Mouse (Mus musculus) heart, postnatal 10 days (tissue): ENCODE data around the gene Cop1. TPM values are rescaled to one million over a fixed set of nuclear protein-coding genes. Genes with fewer than 3 reads are reported as not detected.

Experiments
- DNase-seq, 2 experiments: peaks; one replicate each; pipeline ENCODE4 v3.0.0; 2021
- intact Hi-C: fragments of 180-260 bp; cut with DNase I; formaldehyde crosslinking; loops from one replicate; pipeline ENCODE4 v1.15.1; 2025
- total RNA-seq, 2 experiments: library from RNA; stranded (reverse); gene quantifications; 2 replicates each; pipeline ENCODE4 v1.2.3; 2021

Gene Cop1
- 100 to 1,000 TPM; 123 to 149 TPM for total RNA-seq

DNA sequence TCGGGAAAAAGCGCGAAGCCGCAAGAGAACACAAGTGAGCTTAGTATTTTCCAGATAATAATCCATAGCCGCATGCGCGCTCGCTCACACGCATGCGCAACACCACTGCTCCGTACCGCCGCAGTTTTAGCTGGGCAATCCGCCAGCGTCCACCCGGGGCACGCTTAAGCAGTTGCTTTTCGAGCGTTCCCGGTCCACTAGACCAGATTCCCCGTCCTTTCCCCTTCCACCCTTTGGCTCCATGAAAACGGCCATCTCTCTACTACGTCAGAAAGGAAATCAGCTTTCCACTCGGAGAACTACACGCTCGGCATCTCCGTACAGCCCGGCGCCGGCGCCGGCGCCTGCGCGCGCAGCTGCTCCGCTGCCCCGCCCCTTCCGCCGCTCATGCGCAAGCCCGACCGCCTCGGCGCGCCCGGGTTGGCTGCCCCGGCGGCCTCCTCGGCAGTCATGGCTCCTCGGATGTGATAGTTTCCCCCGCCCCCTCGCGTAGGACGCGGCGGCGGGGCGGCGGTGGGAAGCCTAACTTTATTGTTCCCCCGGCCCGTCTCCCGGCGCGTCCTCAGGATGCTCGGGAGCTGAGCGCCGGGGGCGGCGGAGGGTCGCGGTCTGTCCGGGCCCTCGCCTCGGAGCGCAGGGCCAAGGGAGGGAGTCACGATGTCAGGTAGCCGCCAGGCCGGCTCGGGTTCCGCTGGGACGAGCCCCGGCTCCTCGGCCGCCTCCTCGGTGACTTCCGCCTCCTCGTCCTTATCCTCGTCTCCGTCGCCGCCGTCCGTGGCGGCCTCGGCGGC, at the start of gene Cop1:
TSS of gene Cop1 (plus strand) at position 540 of the 791 bp plus-strand sequence.
- DNase-seq, result peak; percentile 93 to 95
- intact Hi-C loops, result loop anchor here (2.0 to 10.0 kb wide), 2 partner anchors 73 to 963 kb away; partner anchors contain the start of gene Mrps14

DNA sequence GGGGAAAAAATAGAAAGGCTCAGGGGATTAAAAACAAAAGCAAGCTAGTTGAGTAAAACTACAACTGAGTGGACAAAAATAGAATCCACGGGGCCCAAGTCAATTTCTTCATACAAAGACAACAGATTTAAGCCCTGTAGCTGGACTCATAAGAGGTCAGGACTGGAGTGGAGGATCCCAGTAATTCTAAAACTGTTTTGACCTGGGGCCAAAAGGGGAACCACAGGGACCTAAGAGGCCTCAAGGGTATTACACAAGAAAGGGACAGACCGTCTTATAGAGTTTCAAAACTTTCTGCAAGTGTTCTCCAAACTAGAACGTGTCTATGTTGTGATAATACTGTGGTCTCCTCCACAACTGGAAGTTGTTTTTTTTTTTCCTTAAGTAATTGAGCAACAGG, 45.4 kb upstream of the Cop1 start:
- DNase-seq, result peak; percentile 8 to 19
- intact Hi-C loops, result no loop called here

DNA sequence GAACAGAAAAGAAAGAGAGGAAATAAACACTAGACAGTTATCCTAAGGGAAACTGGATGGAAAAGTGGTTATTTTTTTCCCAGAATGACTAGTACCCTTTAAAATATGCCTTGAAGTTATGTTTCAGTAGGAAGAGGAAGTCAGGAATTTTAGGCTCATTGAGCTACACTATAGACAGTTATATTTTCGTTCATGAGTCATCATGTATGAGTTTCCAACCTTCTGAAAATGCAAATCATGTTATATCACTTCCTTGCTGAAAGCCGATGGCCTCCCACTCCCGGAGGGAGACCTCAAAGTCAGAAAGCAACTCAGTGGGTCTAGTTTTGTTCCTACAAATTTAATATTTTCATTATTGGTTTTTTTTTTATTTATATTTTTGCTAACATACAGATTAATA, 33.5 kb upstream of the Cop1 start:
- no peak for DNase-seq
- intact Hi-C loops, result no loop called here

DNA sequence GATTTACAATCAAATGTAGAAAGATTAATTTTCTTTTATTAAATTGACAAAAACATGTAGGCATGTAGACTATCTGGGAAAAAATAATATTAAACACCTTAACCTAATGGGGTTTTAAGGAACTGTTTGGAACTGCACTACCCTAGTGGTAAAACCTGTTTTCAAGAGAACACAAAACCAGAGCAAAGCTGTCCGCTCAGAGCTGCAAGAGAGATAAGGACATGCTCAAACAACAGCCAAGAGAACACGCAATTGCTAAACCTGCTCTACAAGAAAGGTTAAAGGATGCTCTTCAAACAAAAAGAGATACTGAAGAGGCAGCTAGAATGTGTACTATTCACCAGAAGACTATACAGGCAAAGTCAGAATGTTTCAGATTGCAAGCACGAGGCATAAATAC, 32.5 kb upstream of the Cop1 start:
- DNase-seq, result no peak
- intact Hi-C loops, result no loop called here

DNA sequence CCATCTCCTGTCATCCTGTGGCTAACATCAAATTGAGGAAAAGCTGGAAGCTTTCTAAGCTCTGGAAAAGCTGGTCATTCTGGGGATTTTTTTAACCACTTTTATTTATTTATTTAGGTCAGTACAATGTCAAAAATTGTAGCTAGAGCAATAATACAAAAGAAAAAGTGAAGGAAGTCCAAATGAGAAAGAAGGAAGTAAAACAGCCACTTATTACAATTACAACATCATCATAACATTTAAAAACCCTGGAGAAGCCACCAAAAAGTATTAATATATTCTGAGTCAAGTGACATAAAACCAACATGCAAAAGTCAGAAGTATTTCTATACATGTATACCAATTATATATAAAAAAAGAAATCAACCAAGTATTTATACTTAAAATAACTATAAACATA, 30.9 kb upstream of the Cop1 start:
- DNase-seq, result no peak
- intact Hi-C loops, result no loop called here

DNA sequence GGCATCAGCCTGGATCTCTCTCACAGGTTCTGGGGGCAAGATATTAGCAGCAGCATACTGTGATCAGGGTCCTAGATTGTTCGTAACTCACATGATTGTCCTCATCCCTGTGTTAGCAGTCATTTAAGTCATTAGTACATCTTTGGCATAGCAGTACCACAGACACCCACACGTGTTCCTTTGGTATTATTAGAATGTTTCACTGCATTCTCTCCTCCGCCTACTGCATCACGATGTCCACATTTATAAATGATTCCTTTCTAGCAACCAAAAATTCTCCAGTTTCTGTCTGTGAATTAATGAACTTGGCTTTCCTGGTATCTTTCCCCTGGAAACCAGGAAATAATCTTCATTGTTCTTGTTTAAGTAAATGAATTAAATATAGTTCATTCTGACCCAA, 20.4 kb upstream of the Cop1 start:
- intact Hi-C loops, result no loop called here
- DNase-seq, result no peak

DNA sequence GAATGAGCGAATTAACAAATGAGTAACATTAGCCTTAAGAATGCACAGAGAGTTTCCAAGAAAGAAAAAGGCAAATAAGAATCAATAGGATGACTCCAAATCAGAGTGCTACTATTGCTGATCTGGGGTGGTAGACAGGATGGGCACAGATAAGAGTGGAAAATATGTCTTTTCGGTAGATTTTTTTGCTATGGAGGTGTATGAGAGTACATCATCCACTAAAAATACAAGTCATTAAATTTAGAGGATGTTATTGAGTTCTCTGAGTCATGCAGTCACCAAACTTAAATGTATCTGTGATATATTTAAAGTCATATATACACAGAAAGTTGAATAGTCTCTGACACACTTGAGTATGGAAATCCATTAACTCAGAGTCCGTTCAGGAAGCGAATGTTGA, 14.7 kb upstream of the Cop1 start:
- intact Hi-C loops, result no loop called here

DNA sequence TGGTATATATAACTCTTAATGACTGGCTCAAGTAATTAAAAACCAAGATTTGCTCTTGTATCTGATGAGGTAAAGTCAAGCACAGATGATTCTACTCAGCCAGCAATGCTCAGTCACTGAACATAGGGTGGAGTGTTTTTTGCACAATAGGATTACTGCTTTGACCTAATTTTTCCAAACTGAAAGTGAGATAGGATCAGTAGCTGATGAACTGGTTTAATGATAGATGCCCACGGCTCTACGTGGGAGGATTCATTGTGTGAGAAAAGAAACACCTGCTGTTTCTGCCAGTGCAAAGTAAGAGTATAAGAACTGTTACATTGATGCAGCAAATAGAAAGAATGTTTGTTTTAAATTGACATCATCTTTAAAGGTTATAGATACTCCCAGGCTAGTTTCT, 10.1 kb upstream of the Cop1 start:
- intact Hi-C loops, result no loop called here
- no peak for DNase-seq

More for the DNA sequence above, 14.7 kb upstream of the Cop1 start:
- no peak for DNase-seq

DNA sequence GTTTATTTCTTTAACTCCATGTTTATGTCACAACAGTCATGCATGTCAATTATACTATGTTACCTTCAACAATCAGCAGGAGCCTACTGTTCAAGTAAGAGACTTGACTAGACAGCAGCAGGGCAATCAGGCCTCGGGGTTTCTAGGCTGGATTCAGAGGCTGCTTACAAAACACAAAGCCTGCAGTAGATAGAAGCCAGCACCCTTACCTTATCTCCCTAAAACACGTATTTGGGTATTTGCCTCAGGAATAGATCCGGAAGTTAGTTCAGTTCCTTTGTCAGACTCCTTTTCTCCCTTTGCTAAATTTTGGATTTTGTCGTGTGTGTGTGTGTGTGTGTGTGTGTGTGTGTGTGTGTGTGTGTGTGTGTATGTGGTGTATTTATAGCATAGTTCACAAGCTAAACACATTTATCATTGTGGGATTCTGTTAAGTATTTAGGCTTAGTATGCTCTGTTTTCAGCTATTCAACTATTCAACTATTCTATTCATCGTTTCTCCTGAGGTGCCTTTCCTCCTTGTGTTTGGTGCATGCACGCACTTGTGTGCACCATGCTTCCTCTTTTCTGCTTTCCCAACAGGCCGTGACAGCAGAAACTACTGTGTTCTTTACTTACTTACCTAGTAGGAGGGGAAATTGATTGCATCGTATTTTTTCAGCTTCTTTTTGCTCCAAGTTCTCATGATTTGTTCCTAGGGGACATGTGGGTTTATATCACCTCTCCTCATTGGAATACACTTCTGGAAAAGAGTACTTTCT, 6.9 kb upstream of the Cop1 start:
- no peak for DNase-seq
- intact Hi-C loops, result no loop called here

DNA sequence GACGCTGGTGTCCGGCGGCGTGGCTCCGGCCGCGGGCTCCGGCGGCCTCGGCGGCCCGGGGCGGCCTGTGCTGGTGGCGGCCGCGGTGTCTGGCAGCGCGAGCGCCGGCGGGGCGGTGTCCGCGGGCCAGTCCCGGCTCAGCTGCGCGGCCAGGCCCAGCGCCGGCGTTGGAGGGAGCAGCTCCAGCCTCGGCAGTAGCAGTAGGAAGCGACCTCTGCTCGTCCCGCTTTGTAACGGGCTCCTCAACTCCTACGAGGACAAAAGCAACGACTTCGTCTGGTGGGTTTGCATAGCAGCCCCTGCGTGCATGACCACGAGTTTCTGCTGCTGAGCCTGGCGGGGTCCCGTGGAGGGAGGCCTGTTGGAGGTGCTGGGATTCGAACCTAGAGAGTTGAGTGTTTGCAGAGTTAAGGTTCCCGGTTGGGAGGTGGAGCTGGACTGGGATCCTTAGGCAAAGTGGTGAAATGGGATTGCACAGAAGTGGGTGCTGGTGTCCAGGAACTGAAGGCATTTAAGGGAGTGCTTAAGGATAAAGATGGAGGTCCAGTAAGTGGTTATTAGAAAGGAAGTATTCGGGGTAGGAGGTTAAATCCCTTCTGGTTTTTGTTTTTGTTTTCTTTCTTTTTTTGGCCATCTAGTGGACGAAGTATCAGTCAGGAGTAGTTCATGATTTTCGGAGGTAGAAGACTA, 597 bp downstream of the Cop1 start:
- intact Hi-C loops, result loop anchor here (10.0 kb wide), 1 partner anchor 962 kb away; the partner anchor contains the start of gene Mrps14
- DNase-seq, result peak; percentile 41 to 64

DNA sequence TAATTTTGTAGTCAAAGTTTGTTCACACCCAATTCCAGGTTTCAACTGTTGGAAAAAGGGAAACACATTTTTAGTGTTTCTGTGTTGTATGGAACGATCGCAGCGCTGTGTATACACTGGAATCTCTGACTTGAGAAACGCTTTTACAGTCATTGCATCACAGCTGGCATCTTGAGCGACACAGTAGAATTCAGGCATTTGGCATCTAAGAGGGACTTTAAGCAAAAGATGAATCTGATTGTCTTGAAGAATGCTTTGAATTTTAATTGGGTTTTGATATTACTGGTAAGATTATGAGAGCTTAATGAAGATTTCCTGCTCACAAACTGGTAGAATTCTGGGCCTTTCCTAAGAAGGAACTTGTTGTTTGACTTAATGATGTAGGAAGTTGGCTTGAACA, 1.3 kb downstream of the Cop1 start:
- intact Hi-C loops, result loop anchor here (10.0 kb wide), 1 partner anchor 961 kb away; the partner anchor contains the start of gene Mrps14
- DNase-seq, result peak in 1 of 2 experiments; percentile 15

DNA sequence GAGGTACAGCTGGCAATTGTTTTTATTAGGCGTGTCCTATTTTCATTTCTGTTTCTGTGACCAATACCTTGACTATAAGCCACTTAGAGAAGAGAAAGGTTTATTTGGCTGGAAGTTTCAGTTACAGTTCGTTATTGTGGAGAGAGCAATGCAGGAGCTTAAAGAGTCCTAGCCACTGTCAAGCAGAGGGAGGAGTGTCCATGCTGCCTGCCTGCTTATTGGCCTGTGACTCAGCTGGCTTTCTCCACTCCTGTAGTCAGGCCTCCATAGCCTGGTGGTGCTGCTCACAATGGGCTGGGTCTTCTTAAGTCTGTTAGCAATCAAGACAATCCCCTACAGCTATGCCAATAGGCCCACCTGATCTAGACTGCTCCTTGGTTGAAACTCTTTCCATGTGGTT, 2.4 kb downstream of the Cop1 start:
- no peak for DNase-seq
- intact Hi-C loops, result loop anchor here (10.0 kb wide), 1 partner anchor 960 kb away; the partner anchor contains the start of gene Mrps14

DNA sequence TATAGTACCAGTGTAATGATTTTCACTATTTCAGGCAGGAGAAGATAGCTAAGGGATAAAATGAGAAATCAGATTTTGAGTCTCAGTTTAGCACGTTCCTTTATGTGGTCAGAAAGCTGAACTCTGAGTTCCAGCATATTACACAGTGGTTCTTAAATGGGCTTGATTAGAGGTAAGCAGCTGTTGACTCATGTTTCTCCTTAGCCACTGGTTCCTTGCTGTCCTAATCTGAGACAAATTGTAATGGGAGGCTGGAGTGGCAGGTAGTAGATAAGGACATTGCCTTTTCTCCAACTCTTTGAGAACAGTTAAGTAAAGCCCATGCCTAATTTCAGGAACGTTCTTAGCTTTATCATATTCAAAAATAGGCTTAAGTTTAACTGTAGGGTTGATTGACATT, 3.6 kb downstream of the Cop1 start:
- DNase-seq, result no peak
- intact Hi-C loops, result loop anchor here (10.0 kb wide), 1 partner anchor 959 kb away; the partner anchor contains the start of gene Mrps14

DNA sequence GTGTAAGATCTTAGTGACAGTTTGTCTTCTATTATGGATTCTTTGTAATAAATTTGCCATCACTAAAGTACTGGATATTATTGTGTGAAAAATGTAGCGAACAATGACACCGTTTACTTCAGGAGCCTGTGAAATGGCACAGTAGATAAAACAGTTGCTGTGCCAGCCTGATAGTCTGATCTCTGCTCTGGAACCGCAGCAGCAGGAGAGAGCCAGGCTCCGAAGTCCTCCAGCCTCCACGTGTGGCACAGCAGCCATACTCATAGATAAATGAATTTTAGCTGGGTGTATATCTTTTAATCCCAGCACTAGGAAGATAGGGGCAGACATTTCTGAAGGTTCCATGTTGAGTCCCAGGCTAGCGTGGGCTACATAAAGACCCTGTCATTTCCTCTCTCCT, 6.0 kb downstream of the Cop1 start:
- intact Hi-C loops, result loop anchor here (10.0 kb wide), 1 partner anchor 957 kb away; the partner anchor contains the start of gene Mrps14

DNA sequence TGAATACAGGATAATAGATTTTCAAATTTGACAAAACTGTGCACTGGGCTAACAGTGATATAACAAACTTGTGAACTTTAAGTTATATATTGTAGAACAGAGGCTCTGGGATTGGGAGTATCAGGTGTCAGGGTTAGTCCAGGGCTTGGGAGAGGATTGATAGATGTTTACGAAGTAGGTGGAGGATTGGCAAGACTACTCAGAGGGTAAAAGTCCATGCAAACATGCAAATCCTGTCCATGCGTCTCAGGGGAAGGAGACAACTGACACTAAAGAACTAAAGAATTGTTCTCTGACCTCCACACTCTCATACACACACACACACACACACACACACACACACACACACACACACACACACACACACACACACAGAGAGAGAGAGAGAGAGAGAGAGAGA, 18.2 kb downstream of the Cop1 start:
- intact Hi-C loops, result no loop called here
- no peak for DNase-seq

More for the DNA sequence above, 6.0 kb downstream of the Cop1 start:
- DNase-seq, result no peak

DNA sequence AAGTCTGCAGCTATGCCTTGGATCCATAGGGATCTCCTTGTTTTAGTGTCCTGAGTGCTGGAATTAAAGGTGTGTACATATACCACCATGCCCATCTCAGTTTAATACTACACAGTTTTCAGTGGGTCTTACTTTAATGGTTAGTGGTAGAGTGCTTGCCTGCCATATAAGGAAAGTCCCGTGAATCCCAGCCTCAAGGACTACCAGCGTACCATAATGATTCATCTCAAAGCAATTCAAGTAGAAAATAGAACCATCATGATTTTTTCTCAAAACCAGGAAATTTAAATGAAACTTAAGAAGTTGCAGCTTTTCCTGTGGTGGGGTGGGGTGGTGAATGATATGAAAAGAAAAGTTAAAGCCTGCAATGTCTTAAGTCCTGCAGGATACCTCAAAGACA, 21.0 kb downstream of the Cop1 start:
- intact Hi-C loops, result no loop called here
- DNase-seq, result no peak

DNA sequence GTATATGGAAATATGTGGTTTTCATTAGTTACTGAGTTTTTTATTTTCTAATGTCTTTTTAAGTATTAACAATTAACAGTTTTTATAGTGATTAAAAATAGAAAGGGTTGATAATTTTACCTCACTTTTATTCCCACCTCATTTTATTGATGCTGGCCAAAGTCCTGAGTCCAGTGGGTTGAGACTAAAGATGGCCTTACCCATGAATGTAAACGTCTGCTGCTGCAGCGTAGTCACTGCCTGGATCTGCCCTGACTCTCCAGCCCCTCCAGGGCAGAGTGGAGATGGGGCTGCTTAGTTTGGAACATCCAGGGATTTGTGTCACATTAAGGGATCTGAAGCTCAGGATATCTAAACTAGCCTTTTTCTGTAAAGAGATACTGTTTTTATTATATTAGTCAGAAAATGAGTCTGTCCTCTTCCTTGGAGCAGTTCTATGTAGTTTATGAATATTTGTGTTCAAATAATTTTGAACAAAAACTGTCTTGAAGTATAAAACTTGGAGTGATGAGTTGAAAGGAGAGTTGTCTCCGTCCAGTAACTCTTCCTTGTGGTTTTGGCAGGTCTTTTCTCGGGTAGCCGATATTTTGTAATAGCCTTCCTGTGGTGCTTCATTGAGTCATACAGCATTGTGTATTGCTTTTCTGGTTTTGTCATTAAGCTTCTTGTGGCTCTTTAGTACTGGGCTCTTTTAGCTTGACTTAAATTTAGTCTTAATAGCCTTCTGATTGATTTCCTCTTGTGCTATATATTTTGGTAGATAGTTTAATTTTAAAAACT, 23.0 kb downstream of the Cop1 start:
- intact Hi-C loops, result no loop called here
- DNase-seq, result no peak

DNA sequence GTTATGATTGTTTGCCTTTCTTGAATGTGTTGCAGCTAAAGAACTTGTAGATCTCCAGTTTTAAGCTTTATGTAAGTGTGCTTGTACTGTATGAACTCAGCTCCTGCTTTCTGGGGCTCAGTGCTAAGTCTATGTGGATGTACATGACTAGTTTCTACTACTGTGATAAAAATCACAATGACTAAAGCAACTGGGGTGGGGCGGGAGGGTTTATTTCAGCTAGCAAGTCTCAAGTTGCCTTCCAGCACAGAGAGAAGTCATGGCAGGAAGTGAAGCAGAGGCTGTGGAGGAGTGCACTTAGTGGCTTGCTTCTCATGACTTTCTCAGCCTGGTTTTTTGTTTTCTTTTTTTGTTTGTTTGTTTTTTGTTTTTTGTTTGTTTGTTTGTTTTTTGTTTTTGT, 24.4 kb downstream of the Cop1 start:
- intact Hi-C loops, result no loop called here

DNA sequence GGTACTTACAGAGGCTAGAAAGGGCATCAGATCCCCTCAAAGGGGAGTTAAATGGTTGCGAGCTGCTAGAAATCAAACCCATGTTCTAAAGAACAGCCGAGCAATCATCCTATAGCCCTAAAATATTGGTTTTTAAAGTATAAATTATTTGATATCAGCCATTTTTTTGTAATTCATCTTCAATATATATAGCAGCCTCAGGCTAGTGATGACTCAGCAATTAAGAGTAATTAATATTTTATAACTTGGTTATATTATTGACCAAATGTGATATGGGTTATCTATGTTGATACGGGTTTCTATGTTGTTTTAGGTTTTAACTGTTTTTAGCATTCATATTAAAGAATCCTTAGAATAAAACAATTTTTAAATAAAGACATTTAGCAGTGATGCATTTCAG, 31.7 kb downstream of the Cop1 start:
- intact Hi-C loops, result no loop called here
- no peak for DNase-seq

More for the DNA sequence above, 24.4 kb downstream of the Cop1 start:
- DNase-seq, result no peak

DNA sequence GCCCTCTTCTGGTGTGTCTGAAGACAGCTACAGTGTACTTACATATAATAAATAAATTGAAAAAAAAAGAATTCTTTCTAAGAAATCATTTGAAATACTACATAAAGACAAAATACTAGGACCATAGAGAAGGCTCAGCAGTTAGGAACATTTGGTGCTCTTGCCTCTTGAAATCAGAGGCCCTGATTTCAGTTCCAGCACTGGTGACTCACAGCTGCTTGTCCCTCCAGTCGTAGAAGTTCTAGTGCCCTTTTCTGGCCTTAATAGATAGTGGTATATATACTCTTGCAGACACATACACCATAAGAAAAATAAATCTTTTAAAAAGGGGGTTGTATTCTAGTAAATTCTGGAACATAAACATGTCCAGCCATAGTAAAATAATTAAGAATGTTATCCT, 48.0 kb downstream of the Cop1 start:
- no peak for DNase-seq
- intact Hi-C loops, result loop anchor here (10.0 kb wide), 1 partner anchor 505 kb away; no protein-coding TSS in a partner anchor
